Mouse (Mus musculus): Measurements from ENCODE around the gene Taar8c.

Taar8c gene

DNA sequence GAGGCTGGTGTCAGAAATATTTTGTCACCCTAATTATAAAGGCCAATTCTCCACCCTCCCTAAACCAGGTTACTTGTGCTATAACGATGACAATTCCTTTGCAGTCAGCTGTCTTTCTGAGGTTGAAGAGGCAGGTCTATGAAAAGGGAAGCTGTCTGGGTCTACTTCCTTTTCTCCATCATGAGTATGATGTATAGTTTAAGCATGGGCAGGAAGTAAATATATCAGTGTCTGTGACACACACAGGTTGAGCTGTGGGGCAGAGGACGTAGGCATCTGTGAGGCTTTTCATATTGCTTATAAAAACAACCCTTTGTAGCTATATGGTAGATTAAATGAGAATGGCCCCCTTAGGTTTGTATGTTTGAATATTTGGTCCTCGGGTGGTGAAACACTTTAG lies 42.7 kb downstream of the Taar8c start:
- DNase-seq (ENCODE audit: low spot score) = no peak

DNA sequence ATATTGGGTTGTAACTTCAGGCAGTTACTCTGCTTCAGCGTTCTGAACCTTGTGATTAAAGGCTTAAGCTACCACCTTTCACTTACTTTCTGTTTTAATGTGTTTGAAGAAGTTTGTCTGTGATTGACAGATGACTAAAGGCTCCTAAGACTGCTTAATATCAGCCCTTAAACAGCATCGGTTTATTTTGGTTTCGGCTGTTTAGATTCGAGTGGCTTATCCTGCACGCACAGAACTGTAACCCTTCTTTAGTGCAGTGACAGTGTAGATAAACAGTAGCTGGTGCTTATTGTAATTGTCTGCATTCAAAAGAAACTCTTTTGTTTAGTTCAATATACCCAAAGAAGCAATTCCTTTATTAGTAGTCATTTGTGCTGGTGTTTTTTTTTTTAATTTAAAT lies 49.7 kb downstream of the Taar8c start:
- no peak for DNase-seq (ENCODE audit: low spot score)
